Comparison of ENCODE assay signal across 7 mouse cellular contexts in genomic region chr13:83730155-83730712, GRCm38 (mm10).
DNase-seq lines count a peak whose midpoint lies in the region; ATAC-seq and TF ChIP-seq lines count a peak whose summit lies in the region.

No protein-coding gene starts in this region.

- peak overlapping the region; percentile 45; the same call in 1 of the 2 replicates for H3K4me3 ChIP-seq in spleen, adult 2 months (ENCODE audit: extremely low read depth, insufficient read depth, insufficient read length)
- H3K4me3 ChIP-seq in forebrain, embryonic 12.5 days (replicated peaks), result peak overlapping the region; percentile 87
- peak overlapping the region; percentile 59 for H3K4me3 ChIP-seq in liver, embryonic 12.5 days

- H3K27me3 ChIP-seq in spleen, adult 2 months (ENCODE audit: control insufficient read depth, insufficient read depth, low read length), result peaks cover 47% of the 10 kb centered on the region
- H3K27me3 ChIP-seq in forebrain, embryonic 12.5 days, result no peaks in the 10 kb centered on the region
- peaks cover 88% of the 10 kb centered on the region for H3K27me3 ChIP-seq in liver, embryonic 12.5 days (replicated peaks)

- no peak for DNase-seq in spleen, adult 2 months (ENCODE audit: low read depth in 1 of 2, low spot score in 2 of 2)
- no peak for DNase-seq in spleen, postnatal 4 days (ENCODE audit: low spot score in 2 of 2)
- DNase-seq in yolk sac, embryonic 10.5 days (ENCODE audit: low spot score), result no peak
- DNase-seq in gastrocnemius, postnatal 4 days (ENCODE audit: low spot score in 2 of 2), result no peak
- DNase-seq in layer of hippocampus, postnatal 36 days, result no peak

- peaks cover 12% of the 10 kb centered on the region; the same call in 1 of the 2 replicates for H3K4me1 ChIP-seq in spleen, adult 2 months (ENCODE audit: control insufficient read depth, insufficient read depth, insufficient read length)
- no peaks in the 10 kb centered on the region for H3K4me1 ChIP-seq in forebrain, embryonic 12.5 days
- peaks cover 18% of the 10 kb centered on the region for H3K4me1 ChIP-seq in liver, embryonic 12.5 days

- H3K4me2 ChIP-seq in forebrain, embryonic 12.5 days, result peak overlapping the region; percentile 73
- H3K4me2 ChIP-seq in liver, embryonic 12.5 days, result peak overlapping the region; percentile 85

- H3K36me3 ChIP-seq in spleen, adult 2 months (ENCODE audit: control insufficient read depth, insufficient read depth, low read length), result no peaks in the 10 kb centered on the region
- peaks cover 22% of the 10 kb centered on the region for H3K36me3 ChIP-seq in forebrain, embryonic 12.5 days (replicated peaks)
- no peaks in the 10 kb centered on the region for H3K36me3 ChIP-seq in liver, embryonic 12.5 days

- no peak for ATAC-seq in forebrain, embryonic 12.5 days (ENCODE audit: low FRiP score)
- ATAC-seq in liver, embryonic 12.5 days, result peak; percentile 22; the same call in 1 of the 2 replicates

- WGBS in spleen, adult 2 months, result 5% methylated on average over 16 of the region's 16 CpGs
- WGBS in forebrain, embryonic 12.5 days, result 1% methylated on average over 14 of the region's 16 CpGs
- 2% methylated on average over 16 of the region's 16 CpGs for WGBS in liver, embryonic 12.5 days (ENCODE audit: insufficient replicate concordance)

- TF ChIP-seq POLR2A in spleen, adult 2 months (IDR thresholded peaks at IDR 0.05; ENCODE audit: low read depth, low read length), result no peak

- H3K9ac ChIP-seq in forebrain, embryonic 12.5 days, result peak overlapping the region; percentile 100
- H3K9ac ChIP-seq in liver, embryonic 12.5 days, result no peak overlapping the region

- no peak for TF ChIP-seq CTCF in spleen, adult 2 months (IDR thresholded peaks at IDR 0.05; ENCODE audit: extremely low read depth, insufficient read depth, insufficient read length, insufficient replicate concordance)

- H3K9me3 ChIP-seq in forebrain, embryonic 12.5 days, result no peaks in the 10 kb centered on the region
- no peaks in the 10 kb centered on the region for H3K9me3 ChIP-seq in liver, embryonic 12.5 days (replicated peaks)

- H3K27ac ChIP-seq in spleen, adult 2 months (ENCODE audit: insufficient read depth, low read length), result no peak overlapping the region
- peak overlapping the region; percentile 100 for H3K27ac ChIP-seq in forebrain, embryonic 12.5 days
- H3K27ac ChIP-seq in liver, embryonic 12.5 days, result no peak overlapping the region
